In the genomic region with DNA sequence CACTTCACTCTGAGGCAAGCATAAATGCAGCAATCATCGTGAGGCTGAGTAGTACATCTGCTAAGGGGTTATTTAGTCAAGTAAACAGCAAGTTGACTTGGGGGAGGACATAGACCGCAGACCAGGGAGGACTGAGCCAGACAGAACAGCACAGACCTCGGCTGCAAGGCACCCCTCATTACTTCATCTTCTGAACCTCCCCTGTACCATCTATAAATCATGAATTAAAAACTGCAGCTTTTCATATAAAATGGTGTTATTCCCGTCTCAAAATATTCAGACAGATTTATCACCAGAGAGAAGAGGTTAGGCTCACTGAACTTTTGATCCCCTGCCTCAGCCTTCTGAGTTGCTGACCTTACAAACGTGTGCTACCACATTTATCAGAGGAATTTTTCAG, we compare ENCODE assay signal across 15 mouse cellular contexts.
"Had no signal": no experiment of that assay in that cellular context is flagged by ENCODE, and none has a peak within 500 bp of the region (broad histone marks: within the 10 kb centered on the region; RNA-seq: fewer than 3 reads in every experiment).

No protein-coding gene starts in this region.

- H3K4me3 ChIP-seq: midbrain, embryonic 12.5 days; neural tube, embryonic 13.5 days; stomach, embryonic 15.5 days had no signal

- H3K36me3 ChIP-seq: midbrain, embryonic 12.5 days; neural tube, embryonic 13.5 days; stomach, embryonic 15.5 days had no signal

- H3K4me1 ChIP-seq: stomach, embryonic 15.5 days had no signal

- H3K9me3 ChIP-seq: stomach, embryonic 15.5 days had no signal

- H3K4me2 ChIP-seq: lung, embryonic 14.5 days; midbrain, embryonic 12.5 days; neural tube, embryonic 13.5 days; stomach, embryonic 15.5 days had no signal

- H3K27me3 ChIP-seq: midbrain, embryonic 12.5 days; neural tube, embryonic 13.5 days; stomach, embryonic 15.5 days had no signal

- ATAC-seq: midbrain, embryonic 16.5 days had no signal

- H3K27ac ChIP-seq: liver, embryonic 14.5 days; midbrain, embryonic 12.5 days; neural tube, embryonic 13.5 days; stomach, embryonic 15.5 days; stomach, postnatal 0 days had no signal

- H3K9ac ChIP-seq: liver, embryonic 14.5 days; lung, embryonic 14.5 days; midbrain, embryonic 12.5 days; neural tube, embryonic 13.5 days; stomach, embryonic 15.5 days had no signal

- DNase-seq: lung, adult 18-20 months; lung, embryonic 14.5 days; lung, postnatal 10 days; lung, postnatal 4 days; midbrain, embryonic 14.5 days; right cerebral cortex, postnatal 14 days; thymus, adult 2 months; thymus, postnatal 25 days; thymus, postnatal 4 days had no signal
